Mouse (Mus musculus) testis, adult 2 months (tissue): ENCODE data around the gene Mras.

Experiments
- CTCF ChIP-seq: fragments of 200-500 bp; IDR thresholded peaks from 2 replicates; pipeline ENCODE4 v1.5.1; 2012; ENCODE audit warnings: low read depth, mild to moderate bottlenecking, inconsistent platforms, low read length, moderate library complexity; ENCODE audit not compliant: control insufficient read depth, insufficient read depth, insufficient replicate concordance
- POLR2A ChIP-seq: fragments of 200-500 bp; IDR thresholded peaks from 2 replicates; pipeline ENCODE4 v1.6.1; 2012; ENCODE audit warnings: low read depth, mild to moderate bottlenecking, inconsistent platforms, low read length, moderate library complexity; ENCODE audit not compliant: control insufficient read depth

DNA sequence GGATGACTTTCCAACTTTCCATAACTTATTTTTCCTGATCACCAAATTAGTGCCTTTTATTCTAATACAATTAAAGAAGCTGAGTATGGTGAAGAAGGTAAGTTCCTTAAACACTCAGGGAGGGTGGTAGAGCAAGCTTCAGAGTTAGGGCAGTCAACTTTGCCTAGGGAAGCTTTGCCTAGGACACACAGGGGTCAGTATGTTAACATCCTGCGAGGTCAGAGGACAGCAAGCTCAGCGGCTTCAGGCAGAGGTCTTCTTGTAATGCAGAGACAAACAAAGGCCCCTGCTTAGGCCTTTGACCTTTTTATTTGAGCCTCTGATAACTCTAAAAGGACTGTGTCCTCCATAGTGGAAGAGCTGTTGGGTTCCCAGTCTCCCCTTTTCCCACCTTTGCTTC lies 46.5 kb downstream of the Mras start:
- TF ChIP-seq POLR2A: no peak
- TF ChIP-seq CTCF: no peak
